Mouse (Mus musculus) heart, postnatal 0 days (tissue): ENCODE results near the gene A630089N07Rik.

Experiments used
- CTCF ChIP-seq: IDR thresholded peaks from 2 replicates; pipeline ENCODE4 v1.5.1; 2016; ENCODE audit warnings: antibody characterized with exemption, control low read depth, low read depth
- EP300 ChIP-seq: IDR thresholded peaks from 2 replicates; pipeline ENCODE4 v1.6.1; 2016; ENCODE audit warnings: antibody characterized with exemption, low read depth

DNA sequence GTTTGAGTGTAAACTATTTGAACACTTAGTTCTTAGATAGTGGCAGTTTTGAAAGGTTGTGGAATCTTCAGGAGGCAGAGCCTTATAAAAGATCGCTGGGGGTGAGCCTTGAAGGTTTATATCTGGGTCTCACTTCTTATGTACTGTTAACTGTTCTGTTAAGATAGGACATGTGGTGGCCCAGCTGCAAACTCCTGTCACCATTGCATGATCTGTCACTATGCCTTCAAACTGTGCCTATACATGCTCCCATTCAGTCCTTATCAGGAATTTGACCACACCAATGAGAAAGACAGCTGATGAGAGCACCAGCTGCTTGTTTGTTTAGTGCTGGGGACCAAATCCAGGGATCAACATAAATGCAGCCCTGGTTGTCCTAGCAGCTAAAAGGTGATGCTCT is 105.0 kb downstream of the A630089N07Rik start:
- TF ChIP-seq CTCF (no peak), EP300 (no peak)
